Mouse (Mus musculus) liver (tissue): Measurements from ENCODE around the gene Oit3.
A peak's percentile ranks its signal among the peaks of the same experiment; 100 is the strongest.

Source experiments
- DNase-seq: peaks from one replicate; pipeline ENCODE4 v3.0.0-alpha.2; 2020; ENCODE audit warnings: mixed read lengths

The Oit3 gene

GRCm38 (mm10) chr10:59441735-59442134 lies at the start of gene Oit3:
TSS of gene Oit3 (minus strand) at chr10:59441778.
- DNase-seq, result no peak

GRCm38 (mm10) chr10:59490920-59491319 lies 49.3 kb upstream of the Oit3 start:
- DNase-seq, result no peak

- no peak for DNase-seq
These were observed 47.8 kb upstream of the Oit3 start for GRCm38 (mm10) chr10:59489411-59489810.

GRCm38 (mm10) chr10:59487351-59487750 lies 45.8 kb upstream of the Oit3 start:
- no peak for DNase-seq

- no peak for DNase-seq
These were observed 42.7 kb upstream of the Oit3 start for GRCm38 (mm10) chr10:59484318-59484717.

- no peak for DNase-seq
These were observed 39.8 kb upstream of the Oit3 start for GRCm38 (mm10) chr10:59481381-59481780.

- DNase-seq, result no peak
These were observed 28.9 kb upstream of the Oit3 start for GRCm38 (mm10) chr10:59470451-59470850.

GRCm38 (mm10) chr10:59467297-59467696 lies 25.7 kb upstream of the Oit3 start:
- no peak for DNase-seq

- DNase-seq, result no peak
These were observed 25.0 kb upstream of the Oit3 start for GRCm38 (mm10) chr10:59466626-59467025.

- no peak for DNase-seq
These were observed 24.0 kb upstream of the Oit3 start for GRCm38 (mm10) chr10:59465546-59465945.

GRCm38 (mm10) chr10:59462307-59462706 lies 20.7 kb upstream of the Oit3 start:
- DNase-seq, result no peak

GRCm38 (mm10) chr10:59459767-59460166 lies 18.2 kb upstream of the Oit3 start:
- DNase-seq, result no peak

GRCm38 (mm10) chr10:59454631-59455030 lies 13.1 kb upstream of the Oit3 start:
- DNase-seq, result no peak

- DNase-seq, result no peak
These were observed 10.3 kb upstream of the Oit3 start for GRCm38 (mm10) chr10:59451839-59452238.

- DNase-seq, result no peak
These were observed 6.0 kb upstream of the Oit3 start for GRCm38 (mm10) chr10:59447546-59447945.

- DNase-seq, result no peak
These were observed 5.4 kb upstream of the Oit3 start for GRCm38 (mm10) chr10:59446911-59447437.

GRCm38 (mm10) chr10:59444635-59445034 lies 3.1 kb upstream of the Oit3 start:
- DNase-seq, result no peak

GRCm38 (mm10) chr10:59444106-59444505 lies 2.5 kb upstream of the Oit3 start:
- no peak for DNase-seq

GRCm38 (mm10) chr10:59443212-59443611 lies 1.6 kb upstream of the Oit3 start:
- DNase-seq, result peak; percentile 45

- no peak for DNase-seq
These were observed 1.4 kb downstream of the Oit3 start for GRCm38 (mm10) chr10:59440177-59440576.

- no peak for DNase-seq
These were observed 2.1 kb downstream of the Oit3 start for GRCm38 (mm10) chr10:59439508-59439931.

- DNase-seq, result no peak
These were observed 2.9 kb downstream of the Oit3 start for GRCm38 (mm10) chr10:59438651-59439050.

GRCm38 (mm10) chr10:59435746-59436145 lies 5.8 kb downstream of the Oit3 start:
- DNase-seq, result no peak

GRCm38 (mm10) chr10:59430701-59431218 lies 10.8 kb downstream of the Oit3 start:
- DNase-seq, result peak; percentile 33

- DNase-seq, result no peak
These were observed 12.0 kb downstream of the Oit3 start for GRCm38 (mm10) chr10:59429448-59430135.
